Mouse (Mus musculus): ENCODE data around the gene Haghl.

DNA sequence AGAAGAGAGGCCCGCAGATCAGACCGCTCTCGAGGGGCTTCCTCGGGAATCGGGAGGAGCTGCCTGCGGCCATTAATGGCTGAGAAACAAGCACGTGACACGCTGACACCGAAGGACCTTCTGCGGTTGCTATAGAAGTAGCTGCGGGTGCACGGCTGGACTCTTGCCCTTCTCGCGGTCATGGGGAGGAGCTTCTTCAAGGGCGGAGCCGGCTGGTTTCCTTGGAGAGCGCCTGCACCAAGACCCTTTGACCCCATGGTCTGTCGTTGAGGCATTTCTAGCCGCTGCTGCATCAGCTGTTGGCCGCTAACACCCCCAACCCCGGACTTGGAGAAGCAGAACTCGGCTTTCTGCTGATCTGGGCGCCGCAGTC lies 47.8 kb upstream of the Haghl start, which contains the start of gene Stub1:
- TF ChIP-seq CTCF (IDR thresholded peaks at IDR 0.05; ENCODE audit: borderline replicate concordance, extremely low read depth, insufficient read depth, insufficient read length), result no peak
- no peak for TF ChIP-seq POLR2A (IDR thresholded peaks at IDR 0.05; ENCODE audit: borderline replicate concordance, extremely low read depth, insufficient read depth, insufficient read length, poor library complexity, severe bottlenecking)

Data from brain, embryonic 14.5 days (tissue).